Mouse (Mus musculus) spleen, adult 2 months (tissue): ENCODE results near the gene Vmn1r3. TPM values are rescaled to one million over a fixed set of nuclear protein-coding genes. Genes with fewer than 3 reads are reported as not detected.
"Not testable (repeated sequence)": the region's sequence is repeated elsewhere in the genome, so short reads cannot be mapped to it uniquely, and the experiment has no call there.

Experiments
- DNase-seq, 2 experiments: peaks; one replicate each; pipeline versions ENCODE4 v3.0.0 to v3.0.0-alpha.2; 2012 to 2021; ENCODE audit warnings: low spot score in 2 of 2, low read depth in 1 of 2
- H3K27ac ChIP-seq: fragments of 200-500 bp; 2 replicates; pipeline ENCODE4 v1.5.1; 2012; ENCODE audit warnings: low read length, inconsistent platforms; ENCODE audit not compliant: insufficient read depth
- H3K27me3 ChIP-seq: fragments of 200-500 bp; 2 replicates; pipeline ENCODE4 v1.6.1; 2012; ENCODE audit warnings: mild to moderate bottlenecking, moderate library complexity, low read length, inconsistent platforms; ENCODE audit not compliant: control insufficient read depth, insufficient read depth
- H3K36me3 ChIP-seq: fragments of 200-500 bp; 2 replicates; pipeline ENCODE4 v1.6.1; 2012; ENCODE audit warnings: mild to moderate bottlenecking, low read length, inconsistent platforms; ENCODE audit not compliant: control insufficient read depth, insufficient read depth
- H3K4me1 ChIP-seq: fragments of 200-500 bp; 2 replicates; pipeline ENCODE4 v1.6.1; 2011; ENCODE audit warnings: inconsistent platforms; ENCODE audit not compliant: control insufficient read depth, insufficient read depth, insufficient read length
- H3K4me3 ChIP-seq: fragments of 200-500 bp; 2 replicates; pipeline ENCODE4 v1.5.1; 2011; ENCODE audit warnings: mild to moderate bottlenecking, inconsistent platforms; ENCODE audit not compliant: insufficient read depth, insufficient read length; ENCODE audit errors: extremely low read depth
- WGBS: fragments of 180-500 bp; shearing (Covaris S2); methylation state at CpG from one replicate; pipeline ENCODE4 v1.1.7; 2018; 5-methylcytosine and 5-hydroxymethylcytosine counted together
- polyA plus RNA-seq: library from polyadenylated mRNA; depleted of rRNA; stranded (reverse); fragments of >200 nt; gene quantifications from 2 replicates; pipeline ENCODE4 v1.2.3, GENCODE M21; 2012

Vmn1r3 gene
- polyA plus RNA-seq, 1 experiment, result not detected

DNA sequence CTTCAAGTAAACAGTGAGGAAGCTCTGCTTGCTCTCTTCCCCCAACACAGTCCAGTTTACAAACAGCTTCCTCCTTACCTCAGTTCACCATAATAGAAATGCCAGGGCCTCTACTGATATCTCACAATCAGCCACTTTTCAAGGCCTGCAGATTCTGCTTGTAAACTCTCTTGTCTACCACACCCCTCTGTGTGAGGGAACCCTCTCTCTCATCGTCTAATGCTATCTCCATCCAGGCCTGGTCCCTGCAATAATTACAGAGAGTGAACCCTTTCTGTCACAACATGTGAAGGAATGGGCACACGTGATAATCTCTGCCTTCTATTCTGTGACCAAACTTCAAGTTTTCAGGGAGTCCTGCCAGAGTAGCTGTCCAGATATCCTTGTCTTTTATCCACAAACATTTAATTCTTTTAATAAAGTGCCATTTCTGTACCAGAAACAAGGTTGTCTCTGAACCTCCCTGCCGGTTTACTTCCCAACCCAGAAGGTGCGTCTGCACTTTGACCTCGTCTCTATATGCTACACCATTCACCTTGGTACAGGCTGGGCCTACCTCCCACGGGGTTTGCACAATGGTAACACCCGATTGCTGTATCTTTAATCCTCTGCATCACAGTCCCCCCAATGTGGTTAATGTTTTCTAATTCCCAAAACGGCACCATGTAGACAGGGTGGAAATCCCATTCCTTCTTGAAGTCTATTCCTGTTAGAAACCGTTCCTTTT lies 38.5 kb upstream of the Vmn1r3 start:
- not testable (repeated sequence) for H3K36me3 ChIP-seq, DNase-seq
- WGBS, result 83% methylated on average over 6 of the region's 9 CpGs

DNA sequence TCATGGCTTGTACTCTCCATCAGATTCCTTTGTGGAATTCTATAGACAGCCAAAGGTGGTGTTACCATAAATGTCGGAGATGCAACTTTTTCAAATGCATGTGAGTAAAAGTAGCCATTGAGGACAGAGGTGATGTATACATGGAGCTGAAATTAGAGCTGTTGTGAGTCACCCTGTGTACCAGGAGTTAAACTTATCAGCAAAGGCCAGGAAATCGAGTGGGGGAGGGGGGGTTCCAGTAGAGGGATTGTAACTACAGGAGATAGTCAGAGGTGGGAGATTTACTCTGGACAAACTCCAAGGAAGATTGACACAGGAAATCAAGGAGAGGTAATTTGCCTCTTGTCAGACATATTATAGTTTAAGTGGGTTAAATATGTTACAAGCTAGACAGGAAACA lies 31.2 kb upstream of the Vmn1r3 start:
- not testable (repeated sequence) for H3K4me3 ChIP-seq, H3K4me1 ChIP-seq, H3K27ac ChIP-seq, DNase-seq, H3K27me3 ChIP-seq, H3K36me3 ChIP-seq
- WGBS, result 58% methylated on average over 2 of the region's 2 CpGs

More for the DNA sequence above, 38.5 kb upstream of the Vmn1r3 start:
- H3K4me1 ChIP-seq, H3K27ac ChIP-seq, H3K4me3 ChIP-seq, H3K27me3 ChIP-seq: not testable (repeated sequence)

DNA sequence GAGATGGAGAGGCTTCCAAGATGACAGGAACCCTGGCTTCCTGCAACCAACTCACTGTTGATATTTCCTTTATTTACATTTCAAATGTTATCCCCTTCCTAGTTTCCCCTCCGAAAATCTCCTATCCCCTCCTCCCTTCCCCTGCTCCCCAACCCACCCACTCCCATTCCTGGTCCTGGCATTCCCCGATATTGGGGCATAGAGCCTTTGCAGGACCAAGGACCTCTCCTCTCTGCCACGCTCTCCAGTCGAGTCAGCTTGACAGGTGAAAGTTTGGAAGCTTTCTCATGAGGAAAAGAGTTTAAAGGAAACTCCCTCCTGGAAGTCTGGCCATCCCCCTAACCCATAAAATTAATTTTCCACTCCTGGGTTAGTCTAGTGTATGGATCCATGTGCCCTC lies 28.2 kb upstream of the Vmn1r3 start:
- not testable (repeated sequence) for DNase-seq, H3K27ac ChIP-seq, H3K4me1 ChIP-seq, H3K4me3 ChIP-seq, H3K36me3 ChIP-seq, H3K27me3 ChIP-seq
- 76% methylated on average over 4 of the region's 4 CpGs for WGBS

DNA sequence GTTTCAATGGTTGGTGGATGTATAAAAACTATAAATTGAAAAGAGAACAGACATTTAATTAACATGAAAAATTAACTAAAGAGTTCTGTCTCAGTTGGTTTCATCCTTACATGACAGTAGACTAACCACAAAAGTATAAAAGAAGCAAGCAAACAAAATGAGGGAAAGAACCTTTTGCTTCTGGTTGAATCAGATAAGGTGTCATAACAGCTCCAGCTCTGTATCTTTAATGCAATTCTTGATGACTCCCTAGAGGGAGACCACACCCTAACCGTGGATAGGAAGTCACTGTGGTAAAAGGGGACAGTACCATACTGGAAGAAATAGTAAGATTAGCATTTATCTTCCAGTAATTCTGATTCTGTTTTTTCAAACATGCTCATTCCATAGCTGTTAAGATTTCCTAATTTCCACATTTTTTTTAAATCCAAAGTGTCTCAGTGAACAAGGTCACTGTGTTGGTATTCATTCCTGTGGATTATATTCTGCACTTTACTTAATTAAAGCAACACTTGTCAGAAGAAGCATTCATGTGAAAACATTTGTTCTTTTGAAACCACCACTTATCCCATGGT lies 24.6 kb upstream of the Vmn1r3 start:
- not testable (repeated sequence) for DNase-seq, H3K4me1 ChIP-seq, H3K36me3 ChIP-seq, H3K4me3 ChIP-seq, H3K27me3 ChIP-seq, H3K27ac ChIP-seq
- WGBS, result 11% methylated on average over 1 of the region's 1 CpGs

DNA sequence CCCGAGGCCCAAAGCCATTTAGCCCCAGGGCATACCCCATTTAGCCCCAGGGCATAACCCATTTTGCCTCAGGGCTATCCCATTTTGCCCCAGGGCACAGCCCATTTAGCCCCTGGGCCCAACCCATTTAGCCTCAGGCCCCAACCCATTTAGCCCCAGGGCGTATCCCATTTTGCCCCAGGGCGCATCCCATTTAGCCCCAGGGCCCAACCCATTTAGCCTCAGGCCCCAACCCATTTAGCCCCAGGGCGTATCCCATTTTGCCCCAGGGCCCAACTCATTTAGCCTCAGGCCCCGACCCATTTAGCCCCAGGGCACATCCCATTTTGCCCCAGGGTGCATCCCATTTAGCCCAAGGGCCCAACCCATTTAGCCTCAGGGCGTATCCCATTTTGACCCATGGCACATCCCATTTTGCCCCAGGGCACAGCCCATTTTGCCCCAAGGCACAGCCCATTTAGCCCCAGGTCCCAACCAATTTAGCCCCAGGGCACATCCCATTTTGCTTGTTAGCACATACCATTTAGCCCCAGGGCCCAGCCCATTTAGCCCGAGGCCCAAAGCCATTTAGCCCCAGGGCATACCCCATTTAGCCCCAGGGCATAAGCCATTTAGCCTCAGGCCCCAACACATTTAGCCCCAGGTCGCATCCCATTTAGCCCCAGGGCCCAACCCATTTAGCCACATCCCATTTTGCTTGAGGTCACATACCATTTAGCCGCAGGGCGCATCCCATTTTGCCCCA lies 8.2 kb downstream of the Vmn1r3 start:
- not testable (repeated sequence) for H3K27me3 ChIP-seq, H3K27ac ChIP-seq
- WGBS, result 90% methylated on average over 10 of the region's 10 CpGs

DNA sequence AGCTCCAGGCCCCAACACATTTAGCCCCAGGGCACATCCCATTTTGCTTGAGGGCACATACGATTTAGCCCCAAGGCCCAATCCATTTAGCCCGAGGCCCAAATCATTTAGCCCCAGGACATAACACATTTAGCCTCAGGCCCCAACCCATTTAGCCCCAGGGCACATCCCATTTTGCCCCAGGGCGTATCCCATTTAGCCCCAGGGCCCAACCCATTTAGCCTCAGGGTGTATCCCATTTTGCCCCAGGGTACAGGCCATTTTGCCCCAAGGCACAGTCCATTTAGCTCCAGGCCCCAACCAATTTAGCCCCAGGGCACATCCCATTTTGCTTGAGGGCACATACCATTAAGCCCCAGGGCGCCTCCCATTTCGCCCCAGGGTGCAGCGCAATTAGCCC lies 9.0 kb downstream of the Vmn1r3 start:
- H3K4me3 ChIP-seq, H3K27me3 ChIP-seq, DNase-seq, H3K36me3 ChIP-seq, H3K27ac ChIP-seq, H3K4me1 ChIP-seq: not testable (repeated sequence)
- WGBS, result 85% methylated on average over 6 of the region's 6 CpGs

More for the DNA sequence above, 8.2 kb downstream of the Vmn1r3 start:
- not testable (repeated sequence) for H3K4me1 ChIP-seq, H3K4me3 ChIP-seq, DNase-seq, H3K36me3 ChIP-seq

DNA sequence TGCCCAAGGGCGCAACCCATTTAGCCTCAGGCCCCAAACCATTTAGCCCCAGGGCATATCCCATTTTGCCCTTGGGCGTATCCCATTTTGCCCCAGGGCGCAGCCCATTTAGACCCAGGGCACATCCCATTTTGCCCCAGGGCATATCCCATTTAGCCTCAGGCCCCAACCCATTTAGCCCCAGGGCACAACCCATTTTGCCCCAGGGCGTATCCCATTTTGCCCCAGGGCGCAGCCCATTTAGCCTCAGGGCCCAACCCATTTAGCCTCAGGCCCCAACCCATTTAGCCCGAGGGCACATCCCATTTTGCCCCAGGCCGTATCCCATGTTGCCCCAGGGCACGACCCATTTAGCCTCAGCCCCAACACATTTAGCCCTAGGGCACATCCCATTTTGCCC lies 9.4 kb downstream of the Vmn1r3 start:
- 90% methylated on average over 7 of the region's 8 CpGs for WGBS
- not testable (repeated sequence) for DNase-seq, H3K27me3 ChIP-seq, H3K4me1 ChIP-seq, H3K4me3 ChIP-seq, H3K36me3 ChIP-seq, H3K27ac ChIP-seq

DNA sequence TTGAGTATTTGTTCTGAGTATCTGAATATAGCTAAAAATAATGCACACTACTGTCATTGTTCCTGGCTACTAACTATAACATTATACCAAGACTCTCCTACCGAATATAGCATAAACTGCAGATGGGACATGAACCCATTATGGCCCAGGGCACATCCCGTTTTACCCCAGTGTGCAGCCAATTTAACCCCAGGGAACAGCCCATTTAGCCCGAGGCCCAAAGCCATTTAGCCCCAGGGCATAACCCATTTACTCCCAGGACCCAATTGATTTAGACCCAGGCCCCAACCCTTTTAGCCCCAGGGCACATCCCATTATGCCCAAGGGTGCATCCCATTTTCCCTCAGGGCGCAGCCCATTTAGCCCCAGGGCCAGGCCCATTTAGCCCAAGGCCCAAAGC lies 10.6 kb downstream of the Vmn1r3 start:
- DNase-seq, H3K36me3 ChIP-seq, H3K27ac ChIP-seq, H3K4me1 ChIP-seq, H3K4me3 ChIP-seq, H3K27me3 ChIP-seq: not testable (repeated sequence)
- WGBS, result 79% methylated on average over 4 of the region's 4 CpGs

DNA sequence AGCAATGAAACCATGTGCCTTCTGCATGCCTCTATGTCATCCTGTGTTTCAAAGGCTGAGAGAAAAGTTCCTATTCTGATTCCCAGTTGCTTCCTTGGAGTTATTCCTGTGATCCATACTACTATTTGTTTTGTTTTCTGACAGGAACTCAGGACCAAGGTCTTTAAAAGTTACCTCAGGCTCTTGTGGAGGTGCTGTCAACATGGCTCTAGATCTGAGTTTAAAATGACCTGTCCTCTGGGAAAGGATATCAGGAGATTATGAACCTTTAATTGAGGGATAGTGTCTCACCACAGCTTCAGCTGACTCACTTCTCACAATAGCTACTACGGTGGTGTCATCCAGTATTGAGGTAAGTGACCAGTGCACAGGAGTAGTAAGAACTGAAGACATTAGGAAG lies 18.1 kb downstream of the Vmn1r3 start, which contains the start of gene Vmn1r2:
TSS of gene Vmn1r2 (plus strand) at position 301 of the 400 bp plus-strand sequence.
- H3K4me3 ChIP-seq, H3K36me3 ChIP-seq, H3K27me3 ChIP-seq, DNase-seq, H3K4me1 ChIP-seq, H3K27ac ChIP-seq: not testable (repeated sequence)
- no CpG with 5 or more reads among the region's 1 CpGs for WGBS
